Mouse (Mus musculus) cerebellum, postnatal 10 days (tissue): Measurements from ENCODE around the gene Dctn3.
"Not testable (repeated sequence)": the region's sequence is repeated elsewhere in the genome, so short reads cannot be mapped to it uniquely, and the experiment has no call there.

Source experiments
- DNase-seq, 2 experiments: peaks; one replicate each; pipeline ENCODE4 v3.0.0; 2021; ENCODE audit warnings: mixed read lengths in 2 of 2

Dctn3 gene

GRCm38 (mm10) chr4:41696930-41697841, 25.8 kb downstream of the Dctn3 start, which contains the start of gene Cntfr:
Gene Cntfr (minus strand): TSS chr4:41697089.
- DNase-seq = peak; percentile 94 to 95

DNA sequence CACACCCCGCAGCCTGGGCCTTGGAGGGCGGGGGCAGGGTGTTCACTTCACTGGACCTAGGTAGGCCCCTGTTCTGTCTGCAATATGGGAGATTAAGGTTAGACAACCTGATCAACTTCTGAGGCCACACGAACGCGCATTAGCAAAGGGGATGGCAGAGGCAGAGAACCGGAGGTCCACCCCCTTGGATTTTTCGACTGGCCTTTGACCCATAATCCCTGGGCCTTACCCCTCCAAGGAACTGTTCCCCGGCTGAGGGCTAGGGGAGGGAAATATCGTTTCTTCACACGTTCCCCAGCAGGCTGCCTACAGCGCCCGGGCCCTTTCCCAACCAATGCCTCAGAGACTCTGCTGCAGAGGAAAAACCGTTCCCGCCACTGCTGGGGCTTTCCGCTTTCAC, 26.5 kb downstream of the Dctn3 start:
- peak in 1 of 2 experiments; percentile 4 for DNase-seq

GRCm38 (mm10) chr4:41695800-41696199, 27.2 kb downstream of the Dctn3 start:
- DNase-seq = peak in 1 of 2 experiments; percentile 38

GRCm38 (mm10) chr4:41693511-41693910, 29.5 kb downstream of the Dctn3 start:
- DNase-seq = not testable (repeated sequence)

DNA sequence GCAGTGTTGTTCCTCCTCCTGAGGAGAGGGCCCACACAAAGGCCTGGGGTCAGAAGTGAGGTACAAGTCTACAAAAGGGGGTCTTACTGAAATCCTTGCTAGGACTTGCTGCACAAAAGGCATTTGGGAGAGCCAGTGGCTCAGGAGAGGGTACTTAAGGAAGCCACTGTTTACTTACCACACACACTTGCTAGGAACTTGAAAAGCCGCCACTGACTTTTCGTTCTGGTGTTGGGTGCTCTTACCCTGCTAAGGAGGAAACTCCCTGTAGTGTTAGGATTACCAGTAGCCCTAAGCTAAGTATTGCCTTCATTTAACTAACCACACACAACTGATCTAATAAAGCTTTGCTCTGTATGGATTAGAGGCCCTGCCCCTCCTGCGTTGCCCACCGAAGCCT, 33.0 kb downstream of the Dctn3 start:
- DNase-seq = not testable (repeated sequence)

GRCm38 (mm10) chr4:41688562-41688961, 34.4 kb downstream of the Dctn3 start:
- DNase-seq = peak; percentile 52 to 70

- DNase-seq = not testable (repeated sequence)
Measured at GRCm38 (mm10) chr4:41685882-41686492, 37.0 kb downstream of the Dctn3 start.

DNA sequence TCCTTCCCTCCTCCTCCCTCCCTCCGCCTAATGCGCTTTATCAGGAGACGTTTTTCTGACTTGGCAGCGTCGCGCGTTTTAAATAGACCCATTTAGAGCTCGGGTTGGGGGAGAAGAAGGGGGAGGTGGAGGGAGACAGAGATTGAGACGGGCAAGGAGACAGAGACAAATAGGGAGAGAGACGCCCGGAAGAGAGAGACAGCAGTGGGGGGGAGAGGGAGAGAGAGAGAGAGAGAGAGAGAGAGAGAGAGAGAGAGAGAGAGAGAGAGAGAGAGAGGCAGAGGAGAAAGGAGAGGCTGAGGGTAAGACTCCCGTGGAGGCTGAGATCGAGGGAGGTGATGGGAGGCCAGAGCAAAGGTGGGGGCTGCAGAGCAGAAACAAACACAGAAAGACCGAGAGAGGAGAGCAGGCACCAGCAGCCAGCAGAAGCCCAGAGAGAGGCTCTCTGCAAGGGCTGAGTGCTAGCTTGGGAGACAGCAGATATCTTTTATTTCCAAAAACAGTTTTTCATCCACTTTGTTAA, 38.0 kb downstream of the Dctn3 start:
- DNase-seq = not testable (repeated sequence)

DNA sequence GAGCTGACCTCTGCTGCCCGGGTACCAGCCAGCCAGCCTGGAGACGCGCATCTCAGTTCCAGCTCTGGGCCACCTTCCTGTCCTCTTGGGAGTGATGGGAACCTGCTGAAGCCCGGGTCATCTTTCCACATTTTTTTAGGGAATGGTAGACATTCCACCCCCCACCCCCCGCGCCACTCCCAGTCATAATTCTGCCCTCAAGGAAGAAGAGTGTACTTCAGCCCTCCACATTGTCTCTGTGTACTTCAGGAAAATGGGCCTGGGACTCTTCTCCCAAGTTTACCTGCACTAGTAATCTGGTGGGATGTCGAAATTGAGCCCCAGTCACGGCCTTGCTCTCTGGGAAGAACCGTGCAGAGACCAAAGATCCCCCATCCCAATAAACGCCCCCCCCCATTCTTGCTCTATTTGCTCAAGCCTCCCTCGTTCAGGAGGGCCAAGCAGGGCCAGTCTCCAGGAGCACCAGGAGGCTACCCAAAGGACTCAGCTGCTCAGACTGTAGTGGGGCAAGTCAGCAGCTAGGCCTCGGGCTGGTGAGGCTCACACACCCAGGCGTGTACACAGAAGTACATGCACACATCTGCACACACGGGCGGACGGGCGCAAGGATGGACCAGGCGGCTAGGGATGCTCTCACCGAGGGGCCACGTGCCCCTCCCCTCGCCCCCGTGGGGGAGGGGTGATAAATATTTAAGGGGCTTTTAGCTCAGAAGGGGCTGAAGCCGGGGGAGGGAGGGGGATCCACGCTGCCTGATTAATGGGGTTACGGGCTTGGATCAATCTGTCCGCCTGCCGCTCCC, 38.6 kb downstream of the Dctn3 start:
- DNase-seq = not testable (repeated sequence)

- peak in 1 of 2 experiments; percentile 50 for DNase-seq
Measured at GRCm38 (mm10) chr4:41683303-41683702, 39.7 kb downstream of the Dctn3 start.

DNA sequence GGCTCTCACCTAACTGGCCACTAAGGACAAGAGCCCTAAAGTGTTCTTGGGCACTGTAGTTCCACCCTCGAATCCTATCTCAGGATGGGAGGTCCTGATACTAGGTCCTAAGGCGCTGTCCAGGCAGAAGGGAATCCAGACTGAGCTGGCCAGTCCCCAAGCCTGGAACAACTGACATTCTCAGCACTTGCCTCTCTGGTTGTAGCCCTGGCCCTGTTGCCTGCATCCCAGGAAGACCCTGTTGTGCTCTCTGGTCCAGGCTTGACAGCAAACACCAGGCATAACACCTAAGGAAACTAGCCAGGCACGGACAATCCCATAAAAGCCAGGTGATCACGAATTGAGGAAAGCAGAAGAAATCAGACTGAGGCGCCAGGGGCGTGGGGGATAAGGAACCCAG, 40.2 kb downstream of the Dctn3 start:
- no peak for DNase-seq

GRCm38 (mm10) chr4:41681947-41682346, 41.0 kb downstream of the Dctn3 start:
- DNase-seq = no peak

GRCm38 (mm10) chr4:41681176-41681575, 41.8 kb downstream of the Dctn3 start:
- DNase-seq = no peak

DNA sequence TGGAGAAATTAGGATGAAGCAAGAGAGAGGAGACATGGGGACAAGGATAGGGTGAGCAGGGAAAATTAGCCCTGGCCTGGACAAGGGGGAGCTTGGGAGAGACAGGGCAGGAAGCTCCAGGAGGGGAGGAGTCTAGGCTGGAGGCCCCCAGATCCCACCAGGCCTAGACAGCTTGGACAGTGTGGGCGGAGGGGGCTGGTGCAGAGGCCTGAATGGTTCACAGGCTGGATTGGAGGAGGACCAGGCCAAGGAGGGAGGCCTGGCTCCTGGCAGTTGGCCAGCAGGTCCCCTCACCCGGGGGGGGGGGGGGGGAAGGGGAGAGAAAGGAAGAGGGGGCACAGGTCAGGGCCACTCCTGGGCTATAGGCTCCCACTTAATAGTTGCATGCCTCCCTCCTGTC, 43.7 kb downstream of the Dctn3 start:
- DNase-seq = no peak

DNA sequence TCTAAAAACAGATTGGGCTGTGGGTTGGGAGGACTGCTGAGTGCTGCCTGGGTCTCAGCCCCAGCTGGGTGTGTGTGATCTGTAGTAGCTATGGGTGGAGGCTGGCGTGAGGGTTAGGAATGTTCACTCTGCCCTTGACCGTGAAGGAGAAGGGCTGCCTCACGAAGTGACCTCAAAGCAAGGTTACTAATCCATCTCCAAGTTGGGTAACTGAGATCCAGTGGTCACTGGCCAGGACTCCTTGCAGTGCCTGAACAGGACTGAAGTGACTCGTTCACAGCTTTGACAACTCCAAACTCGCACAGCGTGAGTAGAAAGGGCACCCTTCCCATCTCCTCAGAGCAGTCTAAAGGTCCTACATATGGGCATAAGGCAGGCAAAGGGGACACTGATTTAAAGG, 44.1 kb downstream of the Dctn3 start:
- DNase-seq = no peak

DNA sequence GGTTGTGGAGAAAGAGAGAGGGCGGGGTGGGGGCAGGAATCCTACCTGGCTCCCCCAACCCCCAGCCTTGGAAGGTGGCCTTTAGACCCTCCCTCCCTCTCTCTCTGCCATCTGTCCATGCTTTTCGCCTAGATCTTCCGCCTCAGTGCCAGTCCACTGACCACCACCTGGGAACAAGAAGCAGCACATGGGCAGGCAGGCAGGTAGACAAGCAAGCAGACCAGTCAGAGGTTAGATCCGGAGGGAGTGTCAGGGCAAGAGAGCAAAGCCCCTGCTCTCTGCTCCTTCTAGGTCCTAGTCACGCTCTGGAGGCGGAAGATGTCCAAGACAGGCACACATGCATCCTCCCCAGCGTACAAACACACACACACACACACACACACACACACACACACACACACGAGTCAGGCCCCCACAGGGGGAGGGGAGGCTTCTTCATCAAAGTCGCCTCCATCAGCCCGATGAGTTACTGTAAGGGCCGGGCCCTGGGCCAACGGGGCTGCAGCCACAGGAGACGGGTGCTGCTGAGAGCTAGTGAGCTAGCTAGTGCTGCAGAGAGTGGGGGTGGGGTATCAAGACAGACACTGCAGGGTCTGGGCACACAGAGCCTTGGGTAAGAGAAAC, 45.9 kb downstream of the Dctn3 start:
- peak; percentile 84 to 90 for DNase-seq

DNA sequence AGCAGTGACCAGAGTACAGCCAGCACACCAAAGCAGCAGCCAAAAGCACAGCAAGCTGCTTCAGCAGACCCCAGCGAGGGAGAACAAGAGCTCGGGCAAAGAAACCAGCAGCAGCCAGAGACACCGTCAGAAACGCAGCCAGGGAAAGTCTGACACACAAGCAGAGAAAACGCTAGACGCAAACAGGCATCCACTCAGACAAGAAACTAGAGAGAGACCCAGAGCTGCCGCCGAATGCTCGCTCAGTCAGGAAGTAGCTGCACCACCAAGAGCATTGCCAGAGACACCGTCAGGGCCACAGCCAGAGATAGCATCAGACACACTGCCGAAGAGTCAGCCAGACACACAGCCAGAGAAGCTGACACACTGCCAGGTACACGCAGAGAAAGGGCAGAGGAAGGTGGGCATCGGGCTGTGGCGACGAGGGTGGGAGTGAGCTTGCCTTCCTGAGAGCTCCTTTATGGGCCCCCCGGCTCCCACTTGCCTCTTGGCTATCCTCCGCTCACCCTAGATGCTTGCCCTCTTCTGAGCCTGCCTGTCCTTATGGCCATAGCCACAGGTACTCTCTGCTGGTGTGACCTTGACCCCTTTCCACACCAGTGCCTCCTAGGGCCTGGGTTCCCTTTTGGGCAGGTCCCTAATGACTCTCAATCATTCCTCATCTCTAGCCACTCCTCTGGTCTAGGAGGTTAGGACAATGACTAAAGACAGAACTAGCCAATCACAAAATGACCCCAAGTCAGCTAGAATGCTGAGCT, 46.5 kb downstream of the Dctn3 start:
- DNase-seq = peak; percentile 77 to 78

- peak; percentile 65 for DNase-seq
Measured at GRCm38 (mm10) chr4:41673186-41673585, 49.8 kb downstream of the Dctn3 start.

- peak; percentile 64 to 66 for DNase-seq
Measured at GRCm38 (mm10) chr4:41672522-41672963, 50.4 kb downstream of the Dctn3 start.

- DNase-seq = peak; percentile 52 to 54
Measured at GRCm38 (mm10) chr4:41671963-41672480, 50.9 kb downstream of the Dctn3 start.

DNA sequence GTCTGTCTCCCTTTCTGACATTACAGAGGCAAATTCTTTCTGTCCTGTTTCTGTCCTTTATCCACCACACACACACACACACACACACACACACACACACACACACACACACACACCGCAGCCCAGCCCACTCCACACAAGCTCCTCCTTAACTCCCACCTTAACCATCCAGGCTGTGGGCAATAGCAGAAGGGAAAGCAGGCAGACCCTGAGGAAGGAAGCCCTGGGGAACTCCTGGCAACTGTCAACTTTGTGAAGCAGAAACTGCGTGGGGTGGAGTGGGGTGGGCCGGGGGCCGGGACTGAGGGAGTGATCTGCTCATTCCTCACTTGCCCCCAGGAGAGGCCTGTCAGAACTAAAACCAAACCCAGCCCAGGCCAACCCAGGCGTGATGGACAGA, 51.5 kb downstream of the Dctn3 start:
- DNase-seq = no peak
